Mouse (Mus musculus) lung, embryonic 14.5 days (tissue): Measurements from ENCODE around the gene Madcam1. TPM values are rescaled to one million over a fixed set of nuclear protein-coding genes. Genes with fewer than 3 reads are reported as not detected.
A peak's percentile ranks its signal among the peaks of the same experiment; 100 is the strongest.

Experiments
- ATAC-seq: fragments of 200-750 bp; cut with Nextera tagmentation; 2 replicates; pipeline ENCODE4 v1.8.0; 2017; ENCODE audit warnings: mild to moderate bottlenecking, moderate TSS enrichment, moderate library complexity; ENCODE audit not compliant: insufficient read depth
- DNase-seq: peaks from one replicate; pipeline ENCODE4 v3.0.0-alpha.2; 2015
- H3K27ac ChIP-seq: fragments of 300-500 bp; sonication (generic); 2 replicates; pipeline ENCODE4 v1.5.1; 2014; ENCODE audit warnings: low read depth, mild to moderate bottlenecking, moderate library complexity
- H3K27me3 ChIP-seq: fragments of 300-500 bp; sonication (generic); 2 replicates; pipeline ENCODE4 v1.6.1; 2014; ENCODE audit warnings: low read length, control low read depth; ENCODE audit not compliant: insufficient read depth
- H3K36me3 ChIP-seq: fragments of 300-500 bp; sonication (generic); 2 replicates; pipeline ENCODE4 v1.6.1; 2014; ENCODE audit warnings: control low read depth; ENCODE audit not compliant: insufficient read depth
- H3K4me1 ChIP-seq: fragments of 300-500 bp; sonication (generic); 2 replicates; pipeline ENCODE4 v1.6.1; 2014; ENCODE audit warnings: antibody characterized with exemption, control low read depth; ENCODE audit not compliant: insufficient read depth
- H3K4me2 ChIP-seq: fragments of 300-500 bp; sonication (generic); 2 replicates; pipeline ENCODE4 v1.6.1; 2014; ENCODE audit warnings: mild to moderate bottlenecking
- H3K4me3 ChIP-seq: fragments of 300-500 bp; sonication (generic); 2 replicates; pipeline ENCODE4 v1.5.1; 2014; ENCODE audit warnings: low read depth, low read length
- H3K9ac ChIP-seq: fragments of 300-500 bp; sonication (generic); 2 replicates; pipeline ENCODE4 v1.6.1; 2014
- H3K9me3 ChIP-seq: fragments of 300-500 bp; sonication (generic); 2 replicates; pipeline ENCODE4 v1.6.1; 2016; ENCODE audit warnings: low read depth, low read length, control low read depth
- CTCF ChIP-seq: IDR thresholded peaks from 2 replicates; pipeline ENCODE4 v1.5.1; 2016; ENCODE audit warnings: antibody characterized with exemption, low read depth
- WGBS: fragments of 180-500 bp; shearing (Covaris S2); extraction: QIAGEN DNeasy Blood & Tissue Kit; methylation state at CpG from one replicate; pipeline ENCODE4 v1.1.7; 2014; 5-methylcytosine and 5-hydroxymethylcytosine counted together
- polyA plus RNA-seq: library from polyadenylated mRNA; unstranded; fragments of >200 nt; fragmentation: Nextera tagmentation; extraction: Ambion mirVana; gene quantifications from 2 replicates; pipeline ENCODE4 v1.2.1, GENCODE M21; 2014

The Madcam1 gene
- polyA plus RNA-seq, 1 experiment from 2014 or later = 1.2 TPM

DNA sequence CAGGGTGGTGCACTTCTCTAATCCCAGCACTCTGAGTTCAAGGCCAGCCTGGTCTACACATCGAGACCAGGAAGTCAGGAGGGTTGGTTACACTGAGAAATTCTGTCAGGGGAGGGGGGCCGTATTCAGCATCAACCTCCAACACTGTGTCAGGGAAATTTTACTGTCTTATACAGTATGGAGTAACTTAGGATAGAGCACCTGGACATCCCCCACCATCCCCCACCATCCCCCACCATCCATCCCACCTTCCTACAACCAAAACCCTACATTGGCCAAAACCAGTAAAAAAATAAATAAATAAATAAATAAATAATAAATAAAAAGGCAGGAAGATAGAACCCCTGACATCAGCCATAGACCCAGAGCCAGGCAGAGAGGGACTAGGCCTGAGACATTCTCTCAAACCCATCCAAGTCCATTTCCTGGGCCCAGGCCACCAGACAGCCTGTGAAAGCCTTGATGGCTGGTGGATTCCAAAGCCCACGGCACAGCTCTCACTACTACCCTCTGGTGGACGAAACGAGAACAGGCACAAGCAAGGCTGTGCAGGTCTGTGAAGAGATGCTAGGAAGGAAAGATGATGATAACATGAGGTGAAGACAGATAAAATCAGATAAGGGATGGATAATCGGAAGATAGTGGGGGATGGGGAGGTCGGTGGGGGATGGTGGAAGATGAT is 15.1 kb upstream of the Madcam1 start:
- Histone ChIP-seq H3K4me2 (no peak overlapping the region), H3K27me3 (no peaks in the 10 kb centered on the region), H3K4me3 (no peak overlapping the region), H3K36me3 (no peaks in the 10 kb centered on the region), H3K9me3 (no peaks in the 10 kb centered on the region), H3K27ac (no peak overlapping the region), H3K4me1 (no peaks in the 10 kb centered on the region), H3K9ac (no peak overlapping the region)
- 24% methylated on average over 7 of the region's 7 CpGs for WGBS
- peak; percentile 98 for TF ChIP-seq CTCF
- DNase-seq (peak; percentile 94), ATAC-seq (peak; percentile 78)

- H3K27ac ChIP-seq = no peak overlapping the region
- no peaks in the 10 kb centered on the region for H3K36me3 ChIP-seq
- H3K9ac ChIP-seq = no peak overlapping the region
- no peaks in the 10 kb centered on the region for H3K4me1 ChIP-seq
- H3K4me2 ChIP-seq = no peak overlapping the region
- H3K27me3 ChIP-seq = no peaks in the 10 kb centered on the region
- no peaks in the 10 kb centered on the region for H3K9me3 ChIP-seq
- DNase-seq (no peak), ATAC-seq (no peak)
- TF ChIP-seq CTCF = no peak
- 79% methylated on average over 7 of the region's 7 CpGs for WGBS
- H3K4me3 ChIP-seq = no peak overlapping the region
Measured at GRCm38 (mm10) chr10:79652789-79653188, 11.6 kb upstream of the Madcam1 start.

GRCm38 (mm10) chr10:79654946-79655395 is 9.4 kb upstream of the Madcam1 start:
- Histone ChIP-seq H3K9me3 (no peaks in the 10 kb centered on the region), H3K9ac (no peak overlapping the region), H3K4me2 (no peak overlapping the region), H3K27me3 (no peaks in the 10 kb centered on the region), H3K4me1 (no peaks in the 10 kb centered on the region), H3K27ac (no peak overlapping the region), H3K36me3 (no peaks in the 10 kb centered on the region), H3K4me3 (no peak overlapping the region)
- ATAC-seq (no peak), DNase-seq (no peak)
- WGBS = 41% methylated on average over 1 of the region's 1 CpGs
- TF ChIP-seq CTCF = no peak

DNA sequence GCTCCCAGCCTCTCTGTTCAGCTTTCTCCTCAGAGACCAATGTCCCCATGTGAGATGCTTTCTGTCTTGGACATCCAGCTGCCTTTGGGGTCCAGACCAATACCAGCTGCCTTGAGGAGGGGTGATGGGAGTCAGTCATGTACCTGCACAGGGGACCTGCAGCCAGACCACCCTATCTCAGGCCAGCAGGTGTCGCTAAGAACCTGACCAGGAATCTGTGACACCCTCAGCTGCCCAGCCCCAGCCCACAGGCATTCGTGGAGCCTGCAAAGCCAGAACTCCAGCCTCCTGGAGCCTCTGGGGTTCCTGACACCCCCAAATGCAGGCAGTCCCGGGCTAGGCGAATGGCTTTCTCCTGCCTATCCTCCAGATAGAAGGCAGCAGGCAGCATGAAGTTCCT is 5.5 kb upstream of the Madcam1 start:
- no peak; the same call in 1 of the 2 replicates for ATAC-seq
- peak; percentile 44 for DNase-seq
- WGBS = 13% methylated on average over 4 of the region's 4 CpGs

GRCm38 (mm10) chr10:79660298-79660697 is 4.1 kb upstream of the Madcam1 start:
- peak; percentile 65 for TF ChIP-seq CTCF
- DNase-seq = no peak
- Histone ChIP-seq H3K27ac (no peak overlapping the region), H3K4me3 (no peak overlapping the region), H3K9me3 (no peaks in the 10 kb centered on the region), H3K9ac (no peak overlapping the region), H3K36me3 (no peaks in the 10 kb centered on the region), H3K4me1 (no peaks in the 10 kb centered on the region), H3K27me3 (no peaks in the 10 kb centered on the region), H3K4me2 (no peak overlapping the region)
- WGBS = 73% methylated on average over 2 of the region's 2 CpGs
- no peak for ATAC-seq

More for the DNA sequence above, 5.5 kb upstream of the Madcam1 start:
- H3K36me3 ChIP-seq = no peaks in the 10 kb centered on the region
- no peak overlapping the region for H3K4me2 ChIP-seq
- no peak overlapping the region for H3K27ac ChIP-seq
- H3K9me3 ChIP-seq = no peaks in the 10 kb centered on the region
- TF ChIP-seq CTCF = peak; percentile 56
- no peak overlapping the region for H3K4me3 ChIP-seq
- H3K9ac ChIP-seq = no peak overlapping the region; the same call in 1 of the 2 replicates
- H3K4me1 ChIP-seq = no peaks in the 10 kb centered on the region
- H3K27me3 ChIP-seq = no peaks in the 10 kb centered on the region

- H3K4me3 ChIP-seq = no peak overlapping the region
- no peak for TF ChIP-seq CTCF
- H3K9me3 ChIP-seq = no peaks in the 10 kb centered on the region
- DNase-seq (no peak), ATAC-seq (no peak)
- no peaks in the 10 kb centered on the region for H3K4me1 ChIP-seq
- no peak overlapping the region for H3K9ac ChIP-seq
- H3K4me2 ChIP-seq = no peak overlapping the region
- H3K27ac ChIP-seq = no peak overlapping the region
- H3K27me3 ChIP-seq = no peaks in the 10 kb centered on the region
- no peaks in the 10 kb centered on the region for H3K36me3 ChIP-seq
- 39% methylated on average over 3 of the region's 3 CpGs for WGBS
Measured at GRCm38 (mm10) chr10:79661861-79662260, 2.5 kb upstream of the Madcam1 start.

GRCm38 (mm10) chr10:79665051-79665450 is 692 bp downstream of the Madcam1 start:
- 86% methylated on average over 8 of the region's 8 CpGs for WGBS
- Histone ChIP-seq H3K9ac (no peak overlapping the region), H3K4me1 (peaks cover under 1% of the 10 kb centered on the region), H3K27ac (no peak overlapping the region), H3K4me3 (no peak overlapping the region), H3K9me3 (no peaks in the 10 kb centered on the region), H3K4me2 (no peak overlapping the region), H3K36me3 (no peaks in the 10 kb centered on the region), H3K27me3 (no peaks in the 10 kb centered on the region)
- DNase-seq = no peak
- TF ChIP-seq CTCF = no peak
- ATAC-seq = no peak
